ENCODE assay signal across 11 mouse cellular contexts in the genomic region with DNA sequence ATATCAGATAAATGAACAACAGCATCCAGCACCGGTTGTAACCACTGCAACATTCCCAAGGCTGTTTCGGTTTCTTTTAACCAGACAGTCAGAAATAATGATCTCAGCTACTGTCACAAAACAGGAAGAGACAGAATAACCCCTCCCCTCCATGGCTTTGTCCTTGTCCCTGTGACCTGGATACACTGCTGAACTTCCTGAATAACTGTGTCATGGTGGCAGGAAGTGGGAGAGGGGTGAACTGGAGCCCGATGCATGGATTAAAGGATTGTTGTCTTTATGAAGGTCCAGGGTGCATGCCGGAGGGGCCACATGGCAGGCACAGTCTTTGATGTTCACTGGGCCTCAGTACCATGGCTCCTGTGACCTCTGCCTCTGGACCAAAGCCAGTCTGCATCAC.
DNase-seq lines count a peak whose midpoint lies in the region; ATAC-seq and TF ChIP-seq lines count a peak whose summit lies in the region.
"Had no signal": no experiment of that assay in that cellular context is flagged by ENCODE, and none has a peak within 500 bp of the region (broad histone marks: within the 10 kb centered on the region; RNA-seq: fewer than 3 reads in every experiment).

No protein-coding gene starts in this region.

- peak; percentile 12 for DNase-seq in hindbrain, embryonic 10.5 days (ENCODE audit: low spot score)
- no peak for DNase-seq in stomach, postnatal 0 days (ENCODE audit: low spot score)
- peak; percentile 20 for DNase-seq in embryonic facial prominence, embryonic 14.5 days (ENCODE audit: low spot score)
- peak; percentile 50 for DNase-seq in retina, embryonic 14.5 days (ENCODE audit: low spot score)
- DNase-seq in right cerebral cortex, postnatal 10 days (ENCODE audit: low spot score in 2 of 2): no peak
- DNase-seq: thymus, postnatal 14 days had no signal

- 71% methylated on average over 4 of the region's 4 CpGs for WGBS in hindbrain, embryonic 10.5 days
- 77% methylated on average over 4 of the region's 4 CpGs for WGBS in hindbrain, embryonic 13.5 days
- WGBS in stomach, embryonic 15.5 days: 63% methylated on average over 4 of the region's 4 CpGs
- WGBS in stomach, postnatal 0 days: 62% methylated on average over 4 of the region's 4 CpGs
- WGBS in embryonic facial prominence, embryonic 14.5 days: 38% methylated on average over 4 of the region's 4 CpGs

- no peaks in the 10 kb centered on the region for H3K27me3 ChIP-seq in hindbrain, embryonic 10.5 days (ENCODE audit: insufficient read depth, poor library complexity, severe bottlenecking)
- H3K27me3 ChIP-seq in hindbrain, embryonic 13.5 days: no peaks in the 10 kb centered on the region
- no peaks in the 10 kb centered on the region for H3K27me3 ChIP-seq in stomach, embryonic 15.5 days (replicated peaks)
- H3K27me3 ChIP-seq in stomach, postnatal 0 days (ENCODE audit: control insufficient read depth, insufficient read depth, low read length): no peaks in the 10 kb centered on the region
- no peaks in the 10 kb centered on the region for H3K27me3 ChIP-seq in embryonic facial prominence, embryonic 14.5 days (replicated peaks; ENCODE audit: control insufficient read depth, insufficient read depth, low read length)
- H3K27me3 ChIP-seq: forebrain, embryonic 12.5 days had no signal

- no peaks in the 10 kb centered on the region for H3K36me3 ChIP-seq in hindbrain, embryonic 10.5 days
- H3K36me3 ChIP-seq in hindbrain, embryonic 13.5 days: no peaks in the 10 kb centered on the region
- no peaks in the 10 kb centered on the region for H3K36me3 ChIP-seq in stomach, embryonic 15.5 days
- H3K36me3 ChIP-seq in stomach, postnatal 0 days (ENCODE audit: control insufficient read depth, insufficient read depth, low read length): no peaks in the 10 kb centered on the region
- H3K36me3 ChIP-seq in embryonic facial prominence, embryonic 14.5 days (ENCODE audit: control insufficient read depth, insufficient read depth, low read length): no peaks in the 10 kb centered on the region
- H3K36me3 ChIP-seq: forebrain, embryonic 12.5 days had no signal

- no peak overlapping the region for H3K4me3 ChIP-seq in hindbrain, embryonic 10.5 days
- no peak overlapping the region for H3K4me3 ChIP-seq in hindbrain, embryonic 13.5 days
- H3K4me3 ChIP-seq in stomach, embryonic 15.5 days (replicated peaks): no peak overlapping the region
- H3K4me3 ChIP-seq in stomach, postnatal 0 days (ENCODE audit: low read depth, low read length): no peak overlapping the region
- H3K4me3 ChIP-seq in embryonic facial prominence, embryonic 14.5 days (ENCODE audit: low read depth, low read length): no peak overlapping the region
- H3K4me3 ChIP-seq: forebrain, embryonic 12.5 days; left cerebral cortex, adult 2 months had no signal

- no peak for TF ChIP-seq CTCF in stomach, postnatal 0 days (IDR thresholded peaks at IDR 0.05; ENCODE audit: low read depth)

- peaks cover 4% of the 10 kb centered on the region for H3K4me1 ChIP-seq in hindbrain, embryonic 10.5 days (replicated peaks)
- 0 out of 2 replicates have a peak, but pooled peaks cover 5% of the 10 kb centered on the region for H3K4me1 ChIP-seq in hindbrain, embryonic 13.5 days (replicated peaks)
- H3K4me1 ChIP-seq in stomach, embryonic 15.5 days: no peaks in the 10 kb centered on the region
- no peaks in the 10 kb centered on the region for H3K4me1 ChIP-seq in stomach, postnatal 0 days (replicated peaks; ENCODE audit: control insufficient read depth, insufficient read depth)
- no peaks in the 10 kb centered on the region; the same call in 1 of the 2 replicates for H3K4me1 ChIP-seq in embryonic facial prominence, embryonic 14.5 days (ENCODE audit: control insufficient read depth, insufficient read depth, low read length)
- H3K4me1 ChIP-seq: forebrain, embryonic 12.5 days had no signal

- no peak for TF ChIP-seq EP300 in stomach, postnatal 0 days (optimal IDR thresholded peaks at IDR 0.05)

- no peak overlapping the region for H3K27ac ChIP-seq in hindbrain, embryonic 10.5 days
- no peak overlapping the region for H3K27ac ChIP-seq in hindbrain, embryonic 13.5 days
- H3K27ac ChIP-seq in stomach, embryonic 15.5 days: no peak overlapping the region
- no peak overlapping the region for H3K27ac ChIP-seq in stomach, postnatal 0 days (replicated peaks)
- no peak overlapping the region for H3K27ac ChIP-seq in embryonic facial prominence, embryonic 14.5 days (replicated peaks; ENCODE audit: low read depth, low read length)
- H3K27ac ChIP-seq: forebrain, embryonic 12.5 days; left cerebral cortex, adult 2 months had no signal

- no peak for ATAC-seq in hindbrain, embryonic 13.5 days (ENCODE audit: low FRiP score)
- ATAC-seq in stomach, embryonic 15.5 days (ENCODE audit: insufficient read depth, low FRiP score, low read depth): peak; percentile 27; the same call in 1 of the 2 replicates
- ATAC-seq in stomach, postnatal 0 days (ENCODE audit: low FRiP score, low TSS enrichment): no peak
- ATAC-seq in embryonic facial prominence, embryonic 14.5 days (ENCODE audit: low read depth): no peak
- ATAC-seq in megakaryocyte-erythroid progenitor cell, adult 5-6 weeks (replicated peaks; ENCODE audit: low FRiP score, low TSS enrichment, poor library complexity, severe bottlenecking): no peak

- H3K9ac ChIP-seq in hindbrain, embryonic 13.5 days: no peak overlapping the region
- H3K9ac ChIP-seq in stomach, embryonic 15.5 days: no peak overlapping the region
- no peak overlapping the region for H3K9ac ChIP-seq in stomach, postnatal 0 days (ENCODE audit: low read length)
- no peak overlapping the region for H3K9ac ChIP-seq in embryonic facial prominence, embryonic 14.5 days (ENCODE audit: low read depth, low read length)
- H3K9ac ChIP-seq: forebrain, embryonic 12.5 days had no signal

- H3K9me3 ChIP-seq in hindbrain, embryonic 10.5 days: no peaks in the 10 kb centered on the region
- no peaks in the 10 kb centered on the region for H3K9me3 ChIP-seq in hindbrain, embryonic 13.5 days
- H3K9me3 ChIP-seq in stomach, embryonic 15.5 days: no peaks in the 10 kb centered on the region
- no peaks in the 10 kb centered on the region for H3K9me3 ChIP-seq in stomach, postnatal 0 days (ENCODE audit: control insufficient read depth, low read length)
- H3K9me3 ChIP-seq in embryonic facial prominence, embryonic 14.5 days (ENCODE audit: control insufficient read depth, low read length): no peaks in the 10 kb centered on the region
- H3K9me3 ChIP-seq: forebrain, embryonic 12.5 days had no signal

- no peak overlapping the region for H3K4me2 ChIP-seq in hindbrain, embryonic 13.5 days
- no peak overlapping the region for H3K4me2 ChIP-seq in stomach, embryonic 15.5 days
- no peak overlapping the region for H3K4me2 ChIP-seq in stomach, postnatal 0 days (replicated peaks; ENCODE audit: low read depth)
- H3K4me2 ChIP-seq in embryonic facial prominence, embryonic 14.5 days (ENCODE audit: low read depth, low read length): no peak overlapping the region
- H3K4me2 ChIP-seq: forebrain, embryonic 12.5 days had no signal

Comparison
In these comparisons a context has a peak if more than half of its experiments do, and no peak if none do; other contexts are left out.
1. DNase-seq: peak in hindbrain, embryonic 10.5 days (single experiment), embryonic facial prominence, embryonic 14.5 days (single experiment) and retina, embryonic 14.5 days (single experiment); none in stomach, postnatal 0 days (single experiment) and right cerebral cortex, postnatal 10 days (0 of 2).